Mouse (Mus musculus) heart, embryonic 13.5 days (tissue): ENCODE results near the gene Fam214b. TPM values are rescaled to one million over a fixed set of nuclear protein-coding genes. Genes with fewer than 3 reads are reported as not detected.

Source experiments
- ATAC-seq: fragments of 200-750 bp; cut with Nextera tagmentation; 2 replicates; pipeline ENCODE4 v1.8.0; 2017; ENCODE audit warnings: moderate TSS enrichment; ENCODE audit not compliant: insufficient number of reproducible peaks, low FRiP score, low TSS enrichment; ENCODE audit errors: extremely low read depth
- H3K27ac ChIP-seq: fragments of 300-500 bp; sonication (generic); replicated peaks from 2 replicates; pipeline ENCODE4 v1.5.1; 2015; ENCODE audit warnings: moderate library complexity, mild to moderate bottlenecking, inconsistent platforms
- H3K27me3 ChIP-seq: fragments of 300-500 bp; sonication (generic); replicated peaks from 2 replicates; pipeline ENCODE4 v1.6.1; 2015; ENCODE audit warnings: mild to moderate bottlenecking, inconsistent platforms
- H3K36me3 ChIP-seq: fragments of 300-500 bp; sonication (generic); 2 replicates; pipeline ENCODE4 v1.6.1; 2015; ENCODE audit warnings: mild to moderate bottlenecking, inconsistent platforms
- H3K4me1 ChIP-seq: fragments of 300-500 bp; sonication (generic); 2 replicates; pipeline ENCODE4 v1.6.1; 2015; ENCODE audit warnings: inconsistent platforms
- H3K4me2 ChIP-seq: fragments of 300-500 bp; sonication (generic); 2 replicates; pipeline ENCODE4 v1.6.1; 2015; ENCODE audit warnings: inconsistent platforms, mild to moderate bottlenecking, moderate library complexity
- H3K4me3 ChIP-seq: fragments of 300-500 bp; sonication (generic); 2 replicates; pipeline ENCODE4 v1.5.1; 2015; ENCODE audit warnings: moderate library complexity, mild to moderate bottlenecking, inconsistent platforms
- H3K9ac ChIP-seq: fragments of 300-500 bp; sonication (generic); 2 replicates; pipeline ENCODE4 v1.6.1; 2015; ENCODE audit warnings: inconsistent platforms, mild to moderate bottlenecking, moderate library complexity
- H3K9me3 ChIP-seq: fragments of 300-500 bp; sonication (generic); 2 replicates; pipeline ENCODE4 v1.6.1; 2016; ENCODE audit warnings: inconsistent platforms
- WGBS: fragments of 180-500 bp; shearing (Covaris S2); methylation state at CpG from one replicate; pipeline ENCODE4 v1.1.7; 2015; ENCODE audit warnings: mixed read lengths; 5-methylcytosine and 5-hydroxymethylcytosine counted together
- polyA plus RNA-seq: library from polyadenylated mRNA; unstranded; fragments of >200 nt; fragmentation: Nextera tagmentation; extraction: Ambion mirVana; gene quantifications from 2 replicates; pipeline ENCODE4 v1.2.1, GENCODE M21; 2015

Gene Fam214b
- polyA plus RNA-seq, 1 experiment from 2014 or later, result 14.8 TPM

DNA sequence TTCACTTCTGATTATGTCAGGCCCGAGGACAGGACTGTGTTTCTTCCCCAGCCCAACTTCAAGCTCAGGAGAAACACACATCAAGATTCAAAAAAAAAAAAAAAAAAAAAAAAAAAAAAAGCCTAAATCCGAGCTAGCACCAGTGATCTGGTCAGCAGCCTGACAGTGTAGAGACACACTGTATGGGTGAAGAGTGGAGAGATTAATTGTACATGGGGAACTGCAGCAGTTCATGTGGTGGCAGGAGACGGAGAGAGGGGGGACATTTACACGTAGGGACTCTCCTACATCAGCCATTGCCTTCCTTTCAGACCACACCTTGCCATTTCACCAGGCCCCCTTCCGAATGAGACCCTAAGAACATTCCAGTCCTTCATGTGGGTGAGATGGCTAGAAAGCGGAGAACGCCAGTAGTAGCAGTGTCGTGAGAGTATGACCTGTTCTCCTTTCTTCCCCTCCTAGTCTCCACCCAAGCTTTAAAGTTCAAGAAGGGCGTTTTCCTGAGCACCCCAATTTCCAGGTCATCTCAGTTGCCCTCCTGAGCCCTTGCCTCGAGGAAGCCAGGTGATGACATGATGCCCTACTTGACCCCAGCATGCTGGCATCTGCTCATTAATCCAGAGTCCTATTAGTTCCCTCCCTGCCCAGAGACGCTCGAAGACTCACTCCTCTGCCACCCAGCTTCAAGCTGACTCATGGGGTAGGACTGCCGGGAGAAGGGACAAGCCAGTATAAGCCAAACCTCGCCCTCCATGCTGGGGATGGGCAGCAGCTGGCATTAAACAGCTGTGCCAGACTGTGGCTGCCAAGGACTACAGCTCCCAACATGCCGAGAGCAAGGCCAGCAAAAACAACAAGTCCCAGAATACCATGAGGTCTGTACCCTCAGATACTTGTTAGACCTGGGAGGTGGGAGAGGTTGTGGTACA is 7.2 kb downstream of the Fam214b start:
- Histone ChIP-seq H3K27ac (peak overlapping the region; percentile 89), H3K9me3 (no peaks in the 10 kb centered on the region), H3K4me2 (peak overlapping the region; percentile 90), H3K4me1 (peaks cover 44% of the 10 kb centered on the region), H3K4me3 (peak overlapping the region; percentile 86), H3K9ac (peak overlapping the region; percentile 94), H3K27me3 (no peaks in the 10 kb centered on the region), H3K36me3 (peaks cover 32% of the 10 kb centered on the region)
- ATAC-seq, result no peak
- 41% methylated on average over 15 of the region's 15 CpGs for whole genome bisulfite sequencing

DNA sequence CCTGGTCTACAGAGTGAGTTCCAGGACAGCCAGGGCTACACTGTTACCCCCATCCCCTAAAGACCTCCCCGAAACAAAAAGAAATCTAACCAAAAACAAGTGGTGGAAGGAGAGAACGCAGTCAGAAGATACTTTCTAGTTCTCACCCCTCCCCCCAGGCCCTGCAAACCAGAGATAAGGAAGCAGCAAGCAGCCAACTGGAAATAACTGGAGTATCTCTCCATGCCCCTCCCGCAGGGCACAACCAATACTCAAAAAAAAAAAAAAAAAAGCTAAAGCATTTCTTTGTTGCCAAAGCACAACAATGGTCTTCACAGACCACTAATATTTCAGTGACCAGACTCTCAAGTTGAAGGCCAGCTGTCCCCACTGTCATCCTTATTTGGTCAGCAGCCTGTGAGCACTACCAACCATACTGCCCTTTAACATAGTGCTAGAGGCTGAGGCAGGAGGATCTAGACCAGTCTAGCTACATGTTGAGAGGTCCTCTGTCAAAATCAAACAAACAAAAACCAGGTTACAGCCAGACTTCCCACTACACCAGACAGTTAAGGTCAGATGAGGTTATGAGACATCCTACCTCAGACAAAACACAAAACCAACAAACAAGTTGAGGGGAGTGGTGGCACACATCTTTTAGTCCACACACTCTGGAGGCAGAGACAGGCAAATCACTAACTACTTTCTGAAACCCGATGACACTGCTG is 8.0 kb downstream of the Fam214b start:
- Histone ChIP-seq H3K27me3 (no peaks in the 10 kb centered on the region), H3K27ac (peak overlapping the region; percentile 89), H3K9ac (peak overlapping the region; percentile 94), H3K4me3 (peak overlapping the region; percentile 86), H3K4me2 (peak overlapping the region; percentile 90), H3K9me3 (no peaks in the 10 kb centered on the region), H3K36me3 (peaks cover 40% of the 10 kb centered on the region), H3K4me1 (peaks cover 36% of the 10 kb centered on the region)
- WGBS, result 26% methylated on average over 4 of the region's 4 CpGs
- ATAC-seq, result no peak

GRCm38 (mm10) chr4:43036356-43036755 is 9.7 kb downstream of the Fam214b start:
- no peak for ATAC-seq
- Histone ChIP-seq H3K4me2 (peak overlapping the region; percentile 90), H3K4me3 (peak overlapping the region; percentile 86), H3K9me3 (no peaks in the 10 kb centered on the region), H3K9ac (peak overlapping the region; percentile 34; the same call in 1 of the 2 replicates), H3K4me1 (peaks cover 40% of the 10 kb centered on the region), H3K27ac (no peak overlapping the region), H3K27me3 (no peaks in the 10 kb centered on the region), H3K36me3 (peaks cover 45% of the 10 kb centered on the region)
- 85% methylated on average over 10 of the region's 10 CpGs for WGBS

- no peak for ATAC-seq
- WGBS, result 87% methylated on average over 6 of the region's 6 CpGs
- Histone ChIP-seq H3K9ac (no peak overlapping the region), H3K36me3 (peaks cover 45% of the 10 kb centered on the region), H3K27ac (no peak overlapping the region), H3K9me3 (no peaks in the 10 kb centered on the region), H3K4me2 (peak overlapping the region; percentile 90), H3K27me3 (no peaks in the 10 kb centered on the region), H3K4me1 (peaks cover 36% of the 10 kb centered on the region), H3K4me3 (0 out of 2 replicates have a peak overlapping the region, but pooled peaks have one; percentile 86)
These were observed 10.2 kb downstream of the Fam214b start for GRCm38 (mm10) chr4:43035851-43036250.

DNA sequence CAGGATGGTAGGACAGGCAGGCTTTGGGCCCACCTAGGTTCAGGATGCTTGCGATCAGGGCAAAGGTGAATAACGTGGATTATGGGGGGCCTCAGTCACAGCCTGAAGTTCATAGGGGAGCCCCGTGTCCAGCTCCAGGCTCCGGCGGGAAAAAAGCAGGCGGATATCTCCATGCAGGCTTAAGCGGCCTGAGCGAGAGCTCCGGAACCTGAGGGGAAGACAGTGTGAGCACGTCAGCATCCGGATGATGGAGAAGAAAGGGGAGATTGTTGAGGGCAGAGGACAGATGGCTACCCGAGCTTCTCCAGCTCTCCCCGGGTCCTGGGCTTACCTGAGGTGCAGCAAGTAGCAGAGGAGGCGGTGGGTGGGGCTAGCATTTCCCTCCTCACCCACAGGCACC is 12.5 kb downstream of the Fam214b start:
- Histone ChIP-seq H3K27me3 (no peaks in the 10 kb centered on the region), H3K4me1 (peaks cover 30% of the 10 kb centered on the region), H3K4me2 (no peak overlapping the region), H3K4me3 (no peak overlapping the region), H3K27ac (no peak overlapping the region), H3K36me3 (peaks cover 62% of the 10 kb centered on the region), H3K9me3 (no peaks in the 10 kb centered on the region), H3K9ac (no peak overlapping the region)
- WGBS, result 80% methylated on average over 14 of the region's 14 CpGs
- no peak for ATAC-seq

GRCm38 (mm10) chr4:43032501-43032900 is 13.5 kb downstream of the Fam214b start:
- Histone ChIP-seq H3K4me3 (no peak overlapping the region), H3K9ac (no peak overlapping the region), H3K4me2 (no peak overlapping the region), H3K27me3 (no peaks in the 10 kb centered on the region), H3K36me3 (peaks cover 72% of the 10 kb centered on the region), H3K9me3 (no peaks in the 10 kb centered on the region), H3K4me1 (peaks cover 20% of the 10 kb centered on the region), H3K27ac (no peak overlapping the region)
- 100% methylated on average over 1 of the region's 1 CpGs for WGBS
- ATAC-seq, result no peak

DNA sequence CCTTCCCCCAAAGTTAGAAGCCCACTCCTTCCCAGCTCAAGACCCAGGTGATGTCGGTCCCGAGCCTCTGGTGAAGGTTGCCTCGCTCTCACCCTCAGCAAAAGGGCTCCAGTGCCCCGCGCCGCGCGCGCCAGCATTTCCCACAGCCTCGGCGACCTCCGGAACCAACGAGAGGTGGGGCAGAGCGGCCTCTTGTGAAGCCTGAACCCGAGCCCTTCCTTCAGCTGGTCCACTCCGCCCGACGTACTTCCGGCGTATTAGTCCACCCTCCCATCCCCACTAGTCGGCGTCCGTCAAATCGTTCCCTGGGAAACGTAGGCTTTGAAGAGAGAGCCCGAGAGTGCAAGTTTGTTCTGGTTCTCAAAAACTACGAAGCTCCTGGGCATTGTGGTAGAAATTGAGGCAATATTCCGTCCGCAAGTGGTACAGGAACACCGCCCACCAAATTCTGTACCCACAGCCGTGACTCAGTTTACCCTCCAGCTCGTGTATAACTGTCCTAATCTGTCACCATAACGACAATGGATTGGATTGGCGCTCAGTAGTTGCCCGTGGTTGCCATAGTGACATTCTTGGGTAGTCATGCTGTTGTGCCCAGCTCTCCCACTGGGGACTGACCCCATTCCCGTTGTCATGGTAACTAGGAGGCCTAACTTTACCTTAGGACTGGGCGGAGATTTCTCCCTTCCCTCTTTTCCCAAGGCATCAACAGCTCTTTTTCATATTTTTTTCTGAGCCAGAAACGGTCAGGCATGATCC is 14.6 kb downstream of the Fam214b start, which contains the start of gene Stoml2:
TSS of gene Stoml2 (minus strand) at position 474 of the 759 bp plus-strand sequence.
- Histone ChIP-seq H3K4me2 (peak within 1 kb of the TSS; percentile 88), H3K4me3 (peak within 1 kb of the TSS; percentile 72), H3K36me3 (peaks cover 76% of the 10 kb centered on the region), H3K27me3 (no peaks in the 10 kb centered on the region), H3K9me3 (no peaks in the 10 kb centered on the region), H3K9ac (peak within 1 kb of the TSS; percentile 92), H3K4me1 (peaks cover 15% of the 10 kb centered on the region), H3K27ac (peak within 1 kb of the TSS; percentile 79)
- peak; percentile 82 for ATAC-seq
- WGBS, result 2% methylated on average over 38 of the region's 38 CpGs

DNA sequence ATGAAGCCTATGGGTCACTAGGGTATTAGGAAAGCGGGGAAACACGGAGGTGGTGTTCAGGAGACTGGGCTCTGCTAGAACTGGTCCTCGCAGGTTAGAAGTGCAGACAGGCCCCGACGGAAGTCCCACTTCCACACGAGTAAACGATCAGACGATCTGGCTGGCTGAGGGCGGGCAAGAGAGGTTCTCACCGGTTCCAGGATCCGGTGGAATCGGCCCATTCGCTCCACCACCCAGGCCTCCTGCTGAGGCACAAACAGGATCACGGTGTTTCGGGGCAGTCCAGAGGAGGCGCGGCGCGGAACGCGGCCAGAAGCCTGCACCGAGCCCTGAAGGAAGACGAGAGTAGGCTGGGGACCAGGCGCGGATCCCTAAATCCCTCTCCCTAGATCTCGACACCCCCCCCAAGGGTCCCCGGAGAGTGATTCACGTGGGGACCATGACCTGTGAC is 15.2 kb downstream of the Fam214b start:
- under 1% methylated on average over 28 of the region's 28 CpGs for WGBS
- peak overlapping the region; percentile 79 for H3K27ac ChIP-seq
- ATAC-seq, result peak; percentile 40
- peak overlapping the region; percentile 72 for H3K4me3 ChIP-seq
- H3K9me3 ChIP-seq, result no peaks in the 10 kb centered on the region
- H3K27me3 ChIP-seq, result no peaks in the 10 kb centered on the region
- H3K4me1 ChIP-seq, result peaks cover 15% of the 10 kb centered on the region
- H3K36me3 ChIP-seq, result peaks cover 74% of the 10 kb centered on the region
- H3K4me2 ChIP-seq, result peak overlapping the region; percentile 88
- peak overlapping the region; percentile 92 for H3K9ac ChIP-seq

DNA sequence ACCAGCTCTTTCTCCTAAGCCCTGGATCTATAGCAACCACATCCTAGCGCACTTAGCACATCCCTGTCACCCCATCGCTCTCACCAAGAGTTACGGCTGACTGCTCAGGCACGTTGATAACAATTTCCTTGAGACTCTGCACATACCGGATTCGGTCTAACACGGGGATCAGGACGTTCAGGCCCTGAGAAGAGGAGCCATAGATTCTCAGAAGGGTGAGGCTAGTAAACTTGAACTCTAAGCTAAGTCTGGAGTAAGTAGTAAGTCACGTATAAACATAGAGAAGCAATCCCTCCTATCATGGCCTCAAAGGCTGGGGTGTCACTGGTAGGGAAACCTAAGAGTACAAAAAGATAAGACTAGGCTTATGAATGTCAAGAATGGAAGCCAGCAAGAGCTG is 15.7 kb downstream of the Fam214b start:
- ATAC-seq, result no peak
- H3K4me3 ChIP-seq, result peak overlapping the region; percentile 72
- no peaks in the 10 kb centered on the region for H3K9me3 ChIP-seq
- H3K4me2 ChIP-seq, result peak overlapping the region; percentile 88
- H3K36me3 ChIP-seq, result peaks cover 69% of the 10 kb centered on the region
- WGBS, result 62% methylated on average over 9 of the region's 9 CpGs
- H3K9ac ChIP-seq, result peak overlapping the region; percentile 92
- H3K4me1 ChIP-seq, result peaks cover 15% of the 10 kb centered on the region
- peak overlapping the region; percentile 79 for H3K27ac ChIP-seq
- H3K27me3 ChIP-seq, result no peaks in the 10 kb centered on the region

DNA sequence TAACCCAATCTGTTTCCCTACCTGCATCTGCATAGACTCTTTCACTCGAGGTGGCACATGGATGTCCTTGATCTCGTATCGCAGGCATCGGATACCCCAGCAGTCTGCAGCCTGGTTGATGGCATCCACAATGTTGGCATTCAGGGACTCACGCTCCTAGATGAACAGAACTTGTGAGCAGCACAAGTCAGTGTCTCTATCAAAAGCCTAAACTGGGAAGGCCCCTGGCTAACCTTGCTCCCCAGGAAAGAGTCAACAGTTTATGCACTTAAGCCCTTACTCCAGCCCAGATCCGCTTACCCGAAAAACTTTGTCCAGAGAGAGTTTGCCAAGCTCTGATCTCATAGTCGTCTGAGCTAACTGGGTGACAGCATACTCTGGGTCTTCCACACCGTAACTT is 16.3 kb downstream of the Fam214b start:
- Histone ChIP-seq H3K36me3 (peaks cover 63% of the 10 kb centered on the region), H3K4me3 (peak overlapping the region; percentile 72; the same call in 1 of the 2 replicates), H3K27me3 (no peaks in the 10 kb centered on the region), H3K9me3 (no peaks in the 10 kb centered on the region), H3K9ac (peak overlapping the region; percentile 92; the same call in 1 of the 2 replicates), H3K27ac (no peak overlapping the region), H3K4me1 (peaks cover 19% of the 10 kb centered on the region), H3K4me2 (peak overlapping the region; percentile 88)
- no peak for ATAC-seq
- 89% methylated on average over 9 of the region's 9 CpGs for WGBS
